Mouse (Mus musculus) small intestine, adult 2 months (tissue): ENCODE measurements around the gene Ice1.

Source experiments
- CTCF ChIP-seq: fragments of 200-500 bp; IDR thresholded peaks from 2 replicates; pipeline ENCODE4 v1.5.1; 2012; ENCODE audit warnings: low read depth, mild to moderate bottlenecking, control low read depth, inconsistent platforms, low read length, moderate library complexity, mixed read lengths; ENCODE audit not compliant: insufficient replicate concordance, insufficient read length; ENCODE audit errors: extremely low read depth
- POLR2A ChIP-seq: fragments of 200-500 bp; IDR thresholded peaks from 2 replicates; pipeline ENCODE4 v1.6.1; 2012; ENCODE audit warnings: low read depth, mild to moderate bottlenecking, control low read depth, inconsistent platforms, low read length, moderate library complexity

- TF ChIP-seq CTCF = no peak
- TF ChIP-seq POLR2A = no peak
Measured at GRCm38 (mm10) chr13:70685825-70686224, 48.4 kb upstream of the Ice1 start.
